Mouse (Mus musculus) embryonic facial prominence, embryonic 10.5 days (tissue): Measurements from ENCODE around the gene Pml. TPM values are rescaled to one million over a fixed set of nuclear protein-coding genes. Genes with fewer than 3 reads are reported as not detected.

Experiments used
- DNase-seq: peaks from one replicate; pipeline ENCODE4 v3.0.0-alpha.2; 2017; ENCODE audit warnings: low spot score
- H3K27ac ChIP-seq: fragments of 300-500 bp; sonication (generic); replicated peaks from 2 replicates; pipeline ENCODE4 v1.5.1; 2016; ENCODE audit warnings: mild to moderate bottlenecking
- H3K27me3 ChIP-seq: fragments of 300-500 bp; sonication (generic); replicated peaks from 2 replicates; pipeline ENCODE4 v1.6.1; 2016; ENCODE audit warnings: low read depth, mild to moderate bottlenecking; ENCODE audit not compliant: poor library complexity, severe bottlenecking
- H3K36me3 ChIP-seq: fragments of 300-500 bp; sonication (generic); replicated peaks from 2 replicates; pipeline ENCODE4 v1.6.1; 2016; ENCODE audit warnings: mild to moderate bottlenecking, moderate library complexity
- H3K4me1 ChIP-seq: fragments of 300-500 bp; sonication (generic); 2 replicates; pipeline ENCODE4 v1.6.1; 2016
- H3K4me3 ChIP-seq: fragments of 300-500 bp; sonication (generic); 2 replicates; pipeline ENCODE4 v1.5.1; 2016; ENCODE audit warnings: mild to moderate bottlenecking, moderate library complexity
- H3K9me3 ChIP-seq: fragments of 300-500 bp; sonication (generic); 2 replicates; pipeline ENCODE4 v1.6.1; 2016; ENCODE audit warnings: mild to moderate bottlenecking
- WGBS: fragments of 180-500 bp; shearing (Covaris S2); methylation state at CpG from one replicate; pipeline ENCODE4 v1.1.7; 2016; 5-methylcytosine and 5-hydroxymethylcytosine counted together
- polyA plus RNA-seq: library from polyadenylated mRNA; unstranded; fragments of >200 nt; fragmentation: Nextera tagmentation; extraction: Ambion mirVana; gene quantifications from 2 replicates; pipeline ENCODE4 v1.2.1, GENCODE M21; 2016

Gene Pml
- polyA plus RNA-seq, 1 experiment from 2014 or later: 17.6 TPM

GRCm38 (mm10) chr9:58196610-58197567 is 52.7 kb downstream of the Pml start:
- DNase-seq: peak; percentile 28
- H3K27me3 ChIP-seq: peaks cover 91% of the 10 kb centered on the region
- peak overlapping the region; percentile 50 for H3K4me3 ChIP-seq
- 2% methylated on average over 46 of the region's 46 CpGs for WGBS
- no peaks in the 10 kb centered on the region for H3K9me3 ChIP-seq
- no peak overlapping the region; the same call in 1 of the 2 replicates for H3K27ac ChIP-seq
- no peaks in the 10 kb centered on the region for H3K36me3 ChIP-seq
- peaks cover 86% of the 10 kb centered on the region for H3K4me1 ChIP-seq

GRCm38 (mm10) chr9:58196141-58196540 is 53.4 kb downstream of the Pml start:
- Histone ChIP-seq H3K9me3 (no peaks in the 10 kb centered on the region), H3K27ac (no peak overlapping the region; the same call in 1 of the 2 replicates), H3K4me1 (peaks cover 78% of the 10 kb centered on the region), H3K4me3 (peak overlapping the region; percentile 50), H3K36me3 (no peaks in the 10 kb centered on the region), H3K27me3 (peaks cover 83% of the 10 kb centered on the region)
- DNase-seq: peak; percentile 43
- WGBS: 1% methylated on average over 14 of the region's 14 CpGs

GRCm38 (mm10) chr9:58195671-58196070 is 53.9 kb downstream of the Pml start:
- Histone ChIP-seq H3K4me3 (peak overlapping the region; percentile 50; the same call in 1 of the 2 replicates), H3K4me1 (peaks cover 74% of the 10 kb centered on the region)
- 16% methylated on average over 1 of the region's 1 CpGs for WGBS

GRCm38 (mm10) chr9:58194222-58194621 is 55.4 kb downstream of the Pml start:
- Histone ChIP-seq H3K9me3 (no peaks in the 10 kb centered on the region), H3K27ac (no peak overlapping the region), H3K4me1 (peaks cover 60% of the 10 kb centered on the region), H3K36me3 (no peaks in the 10 kb centered on the region), H3K27me3 (peaks cover 70% of the 10 kb centered on the region), H3K4me3 (no peak overlapping the region)
- 63% methylated on average over 9 of the region's 9 CpGs for WGBS
- no peak for DNase-seq

More at GRCm38 (mm10) chr9:58195671-58196070, 53.9 kb downstream of the Pml start:
- Histone ChIP-seq H3K9me3 (no peaks in the 10 kb centered on the region), H3K27me3 (peaks cover 80% of the 10 kb centered on the region), H3K36me3 (no peaks in the 10 kb centered on the region), H3K27ac (no peak overlapping the region)
- DNase-seq: no peak

- DNase-seq: no peak
- Histone ChIP-seq H3K36me3 (no peaks in the 10 kb centered on the region), H3K27me3 (no peaks in the 10 kb centered on the region), H3K27ac (no peak overlapping the region), H3K4me3 (no peak overlapping the region), H3K9me3 (no peaks in the 10 kb centered on the region), H3K4me1 (peaks cover 3% of the 10 kb centered on the region; the same call in 1 of the 2 replicates)
- 79% methylated on average over 6 of the region's 6 CpGs for WGBS
Measured at GRCm38 (mm10) chr9:58184456-58184855, 65.1 kb downstream of the Pml start.

- no peaks in the 10 kb centered on the region for H3K27me3 ChIP-seq
- H3K4me1 ChIP-seq: peaks cover 20% of the 10 kb centered on the region
- H3K4me3 ChIP-seq: no peak overlapping the region
- H3K36me3 ChIP-seq: no peaks in the 10 kb centered on the region
- 90% methylated on average over 2 of the region's 2 CpGs for WGBS
- no peaks in the 10 kb centered on the region for H3K9me3 ChIP-seq
- DNase-seq: no peak
- no peak overlapping the region for H3K27ac ChIP-seq
Measured at GRCm38 (mm10) chr9:58179390-58179789, 70.2 kb downstream of the Pml start.

GRCm38 (mm10) chr9:58177165-58177564 is 72.4 kb downstream of the Pml start:
- Histone ChIP-seq H3K27me3 (no peaks in the 10 kb centered on the region), H3K36me3 (no peaks in the 10 kb centered on the region), H3K27ac (no peak overlapping the region), H3K4me3 (no peak overlapping the region), H3K9me3 (no peaks in the 10 kb centered on the region), H3K4me1 (peaks cover 20% of the 10 kb centered on the region)
- 68% methylated on average over 4 of the region's 4 CpGs for WGBS
- DNase-seq: no peak

GRCm38 (mm10) chr9:58175745-58176487 is 73.7 kb downstream of the Pml start:
- WGBS: 35% methylated on average over 5 of the region's 5 CpGs
- no peak for DNase-seq
- H3K27ac ChIP-seq: peak overlapping the region; percentile 26; the same call in 1 of the 2 replicates

GRCm38 (mm10) chr9:58174818-58175251 is 74.8 kb downstream of the Pml start:
- WGBS: 30% methylated on average over 5 of the region's 5 CpGs
- H3K9me3 ChIP-seq: no peaks in the 10 kb centered on the region
- H3K27me3 ChIP-seq: no peaks in the 10 kb centered on the region
- H3K4me1 ChIP-seq: peaks cover 20% of the 10 kb centered on the region
- no peaks in the 10 kb centered on the region for H3K36me3 ChIP-seq
- H3K27ac ChIP-seq: peak overlapping the region; percentile 71
- peak; percentile 44 for DNase-seq
- H3K4me3 ChIP-seq: no peak overlapping the region

More at GRCm38 (mm10) chr9:58175745-58176487, 73.7 kb downstream of the Pml start:
- Histone ChIP-seq H3K9me3 (no peaks in the 10 kb centered on the region), H3K4me1 (peaks cover 20% of the 10 kb centered on the region), H3K27me3 (no peaks in the 10 kb centered on the region), H3K4me3 (no peak overlapping the region), H3K36me3 (no peaks in the 10 kb centered on the region)

- Histone ChIP-seq H3K27ac (no peak overlapping the region), H3K27me3 (no peaks in the 10 kb centered on the region), H3K36me3 (no peaks in the 10 kb centered on the region), H3K4me3 (no peak overlapping the region), H3K9me3 (no peaks in the 10 kb centered on the region), H3K4me1 (peaks cover 34% of the 10 kb centered on the region)
- DNase-seq: no peak
- 76% methylated on average over 2 of the region's 2 CpGs for WGBS
Measured at GRCm38 (mm10) chr9:58172863-58173262, 76.7 kb downstream of the Pml start.

- Histone ChIP-seq H3K4me1 (peaks cover 14% of the 10 kb centered on the region), H3K4me3 (no peak overlapping the region), H3K27ac (no peak overlapping the region), H3K27me3 (no peaks in the 10 kb centered on the region), H3K9me3 (no peaks in the 10 kb centered on the region), H3K36me3 (no peaks in the 10 kb centered on the region)
- 86% methylated on average over 6 of the region's 6 CpGs for WGBS
- no peak for DNase-seq
Measured at GRCm38 (mm10) chr9:58169426-58169825, 80.2 kb downstream of the Pml start.

- Histone ChIP-seq H3K27me3 (no peaks in the 10 kb centered on the region), H3K4me3 (no peak overlapping the region), H3K4me1 (peaks cover 14% of the 10 kb centered on the region), H3K9me3 (no peaks in the 10 kb centered on the region), H3K36me3 (no peaks in the 10 kb centered on the region), H3K27ac (peak overlapping the region; percentile 45)
- DNase-seq: no peak
- WGBS: 64% methylated on average over 3 of the region's 3 CpGs
Measured at GRCm38 (mm10) chr9:58168880-58169279, 80.7 kb downstream of the Pml start.
